Comparison of ENCODE assay signal across 32 mouse cellular contexts in the genomic region with DNA sequence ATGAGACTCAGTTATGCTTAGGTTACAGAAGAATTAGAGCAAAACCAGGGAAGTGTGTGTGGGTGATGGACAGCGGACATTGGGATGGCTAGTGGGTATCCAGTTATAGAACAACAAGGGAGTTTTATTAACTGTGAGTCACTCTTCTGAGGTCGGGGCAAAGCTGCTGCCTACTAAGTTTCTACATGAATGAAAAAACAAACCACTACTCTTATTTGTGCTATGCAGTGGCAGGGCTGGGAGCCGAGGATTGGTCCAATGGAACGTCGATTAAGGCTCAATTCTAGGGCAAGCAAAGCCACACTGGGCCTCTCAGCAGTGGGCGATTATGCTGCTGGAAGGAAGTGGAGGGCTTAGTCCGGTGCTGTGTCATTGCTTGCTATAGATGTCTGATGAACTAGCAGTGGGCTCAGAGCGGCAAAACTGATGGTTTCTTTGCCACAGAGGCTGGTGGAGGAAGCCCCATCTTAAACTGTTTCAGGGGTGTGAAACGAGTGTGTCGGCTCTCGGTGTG. TPM values are rescaled to one million over a fixed set of nuclear protein-coding genes. Genes with fewer than 3 reads are reported as not detected.
DNase-seq lines count a peak whose midpoint lies in the region; ATAC-seq and TF ChIP-seq lines count a peak whose summit lies in the region.
"Had no signal": no experiment of that assay in that cellular context is flagged by ENCODE, and none has a peak within 500 bp of the region (broad histone marks: within the 10 kb centered on the region; RNA-seq: fewer than 3 reads in every experiment).

No protein-coding gene starts in this region.

- 0 out of 2 replicates have a peak, but pooled peaks cover 3% of the 10 kb centered on the region for H3K9me3 ChIP-seq in liver, embryonic 11.5 days (ENCODE audit: control insufficient read depth, low read length)
- H3K9me3 ChIP-seq in liver, embryonic 12.5 days (replicated peaks): no peaks in the 10 kb centered on the region
- no peaks in the 10 kb centered on the region for H3K9me3 ChIP-seq in intestine, postnatal 0 days (ENCODE audit: control insufficient read depth)
- H3K9me3 ChIP-seq in hindbrain, postnatal 0 days (ENCODE audit: low read length): no peaks in the 10 kb centered on the region
- H3K9me3 ChIP-seq: embryonic facial prominence, embryonic 10.5 days; embryonic facial prominence, embryonic 13.5 days; forebrain, embryonic 13.5 days; heart, embryonic 10.5 days; hindbrain, embryonic 12.5 days; hindbrain, embryonic 15.5 days; intestine, embryonic 15.5 days had no signal

- peaks cover 12% of the 10 kb centered on the region; the same call in 1 of the 2 replicates for H3K4me1 ChIP-seq in liver, embryonic 11.5 days (replicated peaks; ENCODE audit: control insufficient read depth, insufficient read depth, low read length)
- H3K4me1 ChIP-seq in liver, embryonic 12.5 days: peaks cover 25% of the 10 kb centered on the region
- no peaks in the 10 kb centered on the region for H3K4me1 ChIP-seq in intestine, postnatal 0 days (replicated peaks; ENCODE audit: control insufficient read depth, insufficient read depth, low read length)
- no peaks in the 10 kb centered on the region for H3K4me1 ChIP-seq in hindbrain, postnatal 0 days (ENCODE audit: insufficient read depth, low read length)
- H3K4me1 ChIP-seq: embryonic facial prominence, embryonic 13.5 days; forebrain, embryonic 13.5 days; heart, embryonic 10.5 days; heart, embryonic 13.5 days; hindbrain, embryonic 12.5 days; hindbrain, embryonic 15.5 days; intestine, embryonic 15.5 days had no signal

- no peaks in the 10 kb centered on the region for H3K36me3 ChIP-seq in liver, embryonic 11.5 days (ENCODE audit: control insufficient read depth, insufficient read depth, low read length)
- no peaks in the 10 kb centered on the region for H3K36me3 ChIP-seq in liver, embryonic 12.5 days
- H3K36me3 ChIP-seq in intestine, postnatal 0 days (ENCODE audit: control insufficient read depth, insufficient read depth): no peaks in the 10 kb centered on the region
- peaks cover 20% of the 10 kb centered on the region; the same call in 1 of the 2 replicates for H3K36me3 ChIP-seq in hindbrain, postnatal 0 days (ENCODE audit: insufficient read depth, low read length)
- H3K36me3 ChIP-seq: embryonic facial prominence, embryonic 10.5 days; embryonic facial prominence, embryonic 13.5 days; G1E; heart, embryonic 10.5 days; heart, embryonic 13.5 days; intestine, embryonic 15.5 days had no signal

- no peaks in the 10 kb centered on the region for H3K27me3 ChIP-seq in liver, embryonic 11.5 days (replicated peaks; ENCODE audit: control insufficient read depth, insufficient read depth, low read length)
- H3K27me3 ChIP-seq in liver, embryonic 12.5 days (replicated peaks): no peaks in the 10 kb centered on the region
- H3K27me3 ChIP-seq in Patski: no peaks in the 10 kb centered on the region
- no peaks in the 10 kb centered on the region for H3K27me3 ChIP-seq in intestine, postnatal 0 days (replicated peaks; ENCODE audit: control insufficient read depth, insufficient read depth, low read length)
- H3K27me3 ChIP-seq in hindbrain, postnatal 0 days (ENCODE audit: insufficient read depth, low read length): no peaks in the 10 kb centered on the region
- H3K27me3 ChIP-seq: CH12.LX; embryonic facial prominence, embryonic 13.5 days; forebrain, embryonic 13.5 days; heart, embryonic 13.5 days; hindbrain, embryonic 12.5 days; hindbrain, embryonic 15.5 days; intestine, embryonic 15.5 days had no signal

- no peak overlapping the region for H3K4me2 ChIP-seq in liver, embryonic 11.5 days
- no peak overlapping the region for H3K4me2 ChIP-seq in liver, embryonic 12.5 days
- H3K4me2 ChIP-seq in intestine, postnatal 0 days (replicated peaks; ENCODE audit: low read depth): no peak overlapping the region
- H3K4me2 ChIP-seq in hindbrain, postnatal 0 days (ENCODE audit: low read depth, low read length): no peak overlapping the region
- H3K4me2 ChIP-seq: embryonic facial prominence, embryonic 13.5 days; forebrain, embryonic 13.5 days; heart, embryonic 13.5 days; hindbrain, embryonic 12.5 days; hindbrain, embryonic 15.5 days; intestine, embryonic 15.5 days had no signal

- 0 out of 2 replicates have a peak overlapping the region, but pooled peaks have one; percentile 14 for H3K9ac ChIP-seq in liver, embryonic 11.5 days (ENCODE audit: low read depth, low read length)
- no peak overlapping the region for H3K9ac ChIP-seq in liver, embryonic 12.5 days
- H3K9ac ChIP-seq in intestine, postnatal 0 days (ENCODE audit: low read depth, low read length): no peak overlapping the region
- no peak overlapping the region for H3K9ac ChIP-seq in hindbrain, postnatal 0 days (replicated peaks; ENCODE audit: low read length)
- H3K9ac ChIP-seq: embryonic facial prominence, embryonic 13.5 days; forebrain, embryonic 13.5 days; heart, embryonic 13.5 days; hindbrain, embryonic 12.5 days; hindbrain, embryonic 15.5 days; intestine, embryonic 15.5 days had no signal

- 61% methylated on average over 11 of the region's 11 CpGs for WGBS in liver, embryonic 11.5 days
- 32% methylated on average over 11 of the region's 11 CpGs for WGBS in liver, embryonic 12.5 days (ENCODE audit: insufficient replicate concordance)
- 79% methylated on average over 11 of the region's 11 CpGs for WGBS in intestine, postnatal 0 days
- WGBS in hindbrain, postnatal 0 days: 70% methylated on average over 11 of the region's 11 CpGs

- no peak for DNase-seq in liver, embryonic 11.5 days (ENCODE audit: low spot score)
- peak; percentile 61 for DNase-seq in 416B (ENCODE audit: low read depth)
- peak; percentile 42 for DNase-seq in Patski (ENCODE audit: low read depth, low spot score)
- no peak for DNase-seq in natural killer cell, adult 2 months (ENCODE audit: low spot score in 2 of 2)
- no peak for DNase-seq in hindbrain, postnatal 0 days (ENCODE audit: low spot score)
- DNase-seq: adrenal gland, postnatal 10 days; adrenal gland, postnatal 36 days; B cell, adult 2 months; cerebellum, adult 18-20 months; cerebellum, adult 9-10 months; cerebellum, postnatal 25 days; embryo, embryonic 11 days; gastrocnemius, adult 2 months; gastrocnemius, postnatal 14 days; heart, adult 18-20 months; heart, postnatal 14 days; heart, postnatal 4 days had no signal

- H3K27ac ChIP-seq in liver, embryonic 11.5 days (ENCODE audit: low read depth, low read length): no peak overlapping the region
- no peak overlapping the region for H3K27ac ChIP-seq in liver, embryonic 12.5 days
- no peak overlapping the region for H3K27ac ChIP-seq in intestine, postnatal 0 days (ENCODE audit: low read depth, low read length)
- H3K27ac ChIP-seq in hindbrain, postnatal 0 days: no peak overlapping the region
- H3K27ac ChIP-seq: embryonic facial prominence, embryonic 10.5 days; embryonic facial prominence, embryonic 13.5 days; forebrain, embryonic 13.5 days; gastrocnemius, adult 2 months; heart, embryonic 10.5 days; heart, embryonic 13.5 days; hindbrain, embryonic 12.5 days; hindbrain, embryonic 15.5 days; intestine, embryonic 15.5 days had no signal

- POLR2A ChIA-PET in Patski (lab: Charles Lee): no interaction called here

- no peak overlapping the region for H3K4me3 ChIP-seq in liver, embryonic 11.5 days (ENCODE audit: low read depth, low read length)
- no peak overlapping the region for H3K4me3 ChIP-seq in liver, embryonic 12.5 days
- no peak overlapping the region for H3K4me3 ChIP-seq in intestine, postnatal 0 days (ENCODE audit: low read depth, low read length)
- H3K4me3 ChIP-seq in hindbrain, postnatal 0 days (ENCODE audit: low read length): no peak overlapping the region
- H3K4me3 ChIP-seq: embryonic facial prominence, embryonic 10.5 days; embryonic facial prominence, embryonic 13.5 days; erythroblast, embryonic 14.5 days; forebrain, embryonic 13.5 days; gastrocnemius, adult 2 months; heart, embryonic 10.5 days; heart, embryonic 13.5 days; hindbrain, embryonic 12.5 days; hindbrain, embryonic 15.5 days; intestine, embryonic 15.5 days had no signal

- TF ChIP-seq CTCF in Patski (IDR thresholded peaks at IDR 0.05): no peak
- no peak for TF ChIP-seq CTCF in intestine, postnatal 0 days (IDR thresholded peaks at IDR 0.05; ENCODE audit: low read depth)
- TF ChIP-seq CTCF in hindbrain, postnatal 0 days (IDR thresholded peaks at IDR 0.05; ENCODE audit: low read depth): no peak

- CTCF ChIA-PET in Patski (lab: Charles Lee): interaction anchor here (1.3 kb wide), 1 partner anchor 167 kb away, joined by 4 read pairs; no protein-coding TSS in a partner anchor

- in situ Hi-C loops in Patski (cut with MboI; ENCODE audit: low pct_unique_long_range_greater_than_20kb): loop anchor here (25.0 kb wide), 1 partner anchor 737 kb away; no protein-coding TSS in a partner anchor

- no peak for ATAC-seq in liver, embryonic 11.5 days (replicated peaks; ENCODE audit: low FRiP score)
- ATAC-seq in liver, embryonic 12.5 days: no peak
- peak; percentile 70 for ATAC-seq in Patski
- peak; percentile 37 to 68; a peak in 3 of 4 replicates for ATAC-seq in hematopoietic stem cell, adult 5-6 weeks (replicated peaks in 1 of 2; ENCODE audit: insufficient read depth in 1 of 2, low FRiP score in 2 of 2, low TSS enrichment in 1 of 2, low read depth in 1 of 2, poor library complexity in 2 of 2, severe bottlenecking in 2 of 2)
- no peak for ATAC-seq in intestine, postnatal 0 days
- ATAC-seq in hindbrain, postnatal 0 days: no peak
- ATAC-seq: forebrain, embryonic 13.5 days; forebrain, embryonic 16.5 days; intestine, embryonic 15.5 days had no signal

RNA-seq across cellular contexts. Expression of a gene that starts 25.3 kb away (rescaled TPM):
- 0.58 and 0.70 TPM in 2 replicates for polyA plus RNA-seq in liver, embryonic 11.5 days (2014; fragmentation: Nextera tagmentation; extraction: Ambion mirVana)
- polyA plus RNA-seq in liver, embryonic 12.5 days (2016; fragmentation: Nextera tagmentation; extraction: Ambion mirVana): 0.57 and 0.62 TPM in 2 replicates
- 2.3 TPM for polyA plus RNA-seq in Patski (2021)
- total RNA-seq in hematopoietic stem cell, adult 5-6 weeks (2017): 1.8 and 4.7 TPM in 2 replicates
- 5.1 and 5.2 TPM in 2 replicates for polyA plus RNA-seq in intestine, postnatal 0 days (2015; fragmentation: Nextera tagmentation; extraction: Ambion mirVana)
- total RNA-seq in hindbrain, postnatal 0 days (2014; rRNA removed): 2.3 and 3.2 TPM in 2 replicates
- polyA plus RNA-seq in hindbrain, postnatal 0 days (2015; fragmentation: Nextera tagmentation; extraction: Ambion mirVana): 1.0 and 1.5 TPM in 2 replicates
- polyA plus RNA-seq: G1E had no signal

Comparison
In these comparisons a context has a peak if more than half of its experiments do, and no peak if none do; other contexts are left out.
1. ATAC-seq: peak in Patski (single experiment) and hematopoietic stem cell, adult 5-6 weeks (2 of 2); none in liver, embryonic 11.5 days (single experiment), liver, embryonic 12.5 days (single experiment), intestine, postnatal 0 days (single experiment) and hindbrain, postnatal 0 days (single experiment).
2. DNase-seq: peak in 416B (single experiment) and Patski (single experiment); none in liver, embryonic 11.5 days (single experiment), natural killer cell, adult 2 months (0 of 2) and hindbrain, postnatal 0 days (single experiment).